Mouse (Mus musculus) cerebellum, postnatal 4 days (tissue): ENCODE measurements around the gene Actr3b.
A peak's percentile ranks its signal among the peaks of the same experiment; 100 is the strongest.

Experiments
- DNase-seq, 2 experiments: peaks; one replicate each; pipeline ENCODE4 v3.0.0; 2022; ENCODE audit warnings: low spot score in 2 of 2, mixed read lengths in 1 of 2

Actr3b gene

GRCm38 (mm10) chr5:25889746-25890382 lies 130.1 kb downstream of the Actr3b start:
- no peak for DNase-seq

GRCm38 (mm10) chr5:25891321-25891720 lies 131.5 kb downstream of the Actr3b start:
- peak in 1 of 2 experiments; percentile 79 for DNase-seq
